Mouse (Mus musculus) kidney, adult 10 weeks (tissue): ENCODE measurements around the gene Gabpb1. TPM values are rescaled to one million over a fixed set of nuclear protein-coding genes. Genes with fewer than 3 reads are reported as not detected.

Experiments
- polyA plus RNA-seq: library from polyadenylated mRNA; stranded (reverse); fragments of 350-450 nt; fragmentation: Illumina TruSeq; extraction: RNeasy Lipid Tissue Mini Kit (QIAGEN cat#74804); gene quantifications from one replicate; pipeline ENCODE4 v1.2.3, GENCODE M21; 2014; ENCODE audit warnings: low read depth, low replicate concordance

Gabpb1 gene
- polyA plus RNA-seq: 38.2 TPM

DNA sequence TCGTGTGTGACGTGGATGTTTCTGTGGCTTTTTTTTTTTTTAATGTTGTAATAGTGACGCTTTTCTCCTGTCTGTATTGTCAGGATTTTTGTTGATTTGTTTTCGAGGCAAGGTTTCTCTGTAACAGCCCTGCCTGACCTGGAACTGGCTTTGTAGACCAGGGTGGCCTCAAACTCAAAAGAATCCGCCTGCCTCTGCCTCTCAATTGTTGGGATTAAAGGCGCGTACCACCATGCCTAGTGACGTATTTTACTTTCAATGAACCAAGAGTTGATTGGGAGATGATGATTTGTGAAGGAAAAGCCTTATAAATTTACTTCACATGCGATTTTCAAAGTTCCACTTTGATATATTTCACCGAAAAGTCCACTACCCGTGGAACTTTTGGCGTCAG is at the start of gene Gabpb1:
Gene Gabpb1, minus strand, starts transcription at position 216 of the 394 bp plus-strand sequence.

DNA sequence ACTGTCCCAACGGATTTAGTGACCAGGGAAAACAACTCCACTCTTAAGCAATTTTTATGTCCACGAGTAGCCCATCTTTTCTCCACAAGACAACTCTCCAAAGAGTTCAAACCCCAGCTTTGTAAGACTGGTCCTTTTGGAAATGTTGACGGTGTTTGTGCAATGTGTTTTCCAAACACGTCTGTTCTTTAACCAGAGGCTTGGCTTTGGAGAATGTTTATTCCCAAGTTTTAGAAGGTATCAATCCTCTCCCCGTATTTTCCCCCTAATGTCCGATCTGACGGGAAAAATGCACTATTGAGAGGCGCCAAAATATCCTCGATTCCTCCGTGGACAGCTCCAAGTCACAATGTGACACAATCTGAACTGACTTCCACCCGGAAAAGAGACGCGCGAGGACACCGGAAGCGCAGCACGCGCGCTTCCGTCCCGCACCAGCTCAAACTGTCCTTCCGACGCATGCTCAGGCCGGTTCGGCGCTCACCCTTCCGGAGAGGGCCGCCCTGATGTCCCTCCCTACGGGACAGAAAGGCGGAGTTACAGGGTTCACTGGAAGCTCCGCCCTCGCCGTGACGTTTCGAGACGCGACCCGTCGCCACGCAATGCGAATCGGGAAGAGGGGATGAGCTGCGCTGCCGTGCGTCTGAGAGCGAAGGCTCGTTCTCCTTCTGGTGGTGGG is 30.8 kb upstream of the Gabpb1 start, which contains the start of gene Usp8:
Gene Usp8, plus strand, starts transcription at position 570 of the 679 bp plus-strand sequence.

GRCm38 (mm10) chr2:126619249-126619704 is 56.9 kb downstream of the Gabpb1 start, which contains the start of gene Hdc:
Hdc (minus strand) TSS chr2:126619299.

Other genes starting within 250 kb of the Gabpb1 start
- 1.2 TPM for gene Atp8b4, start 175.7 kb downstream of the Gabpb1 start, polyA plus RNA-seq
- gene Slc27a2, start 123.9 kb downstream of the Gabpb1 start, polyA plus RNA-seq: 1,834 TPM
- gene Hdc, start 57.0 kb downstream of the Gabpb1 start, polyA plus RNA-seq: 7.7 TPM
- 117 TPM for gene Usp8, start 31.0 kb upstream of the Gabpb1 start, polyA plus RNA-seq
- gene Usp50, start 107.1 kb upstream of the Gabpb1 start, polyA plus RNA-seq: 0.20 TPM
- gene Trpm7, start 199.9 kb upstream of the Gabpb1 start, polyA plus RNA-seq: 224 TPM